ENCODE assay signal across 17 mouse cellular contexts in genomic region chr13:58960321-58960720, GRCm38 (mm10).
"Had no signal": no experiment of that assay in that cellular context is flagged by ENCODE, and none has a peak within 500 bp of the region (broad histone marks: within the 10 kb centered on the region; RNA-seq: fewer than 3 reads in every experiment).

No protein-coding gene starts in this region.

- H3K4me2 ChIP-seq: neural tube, embryonic 12.5 days; neural tube, embryonic 13.5 days; neural tube, embryonic 15.5 days; stomach, embryonic 15.5 days had no signal

- DNase-seq: retina, postnatal 1 day; right cerebral cortex, adult 18-20 months; right cerebral cortex, postnatal 14 days; right cerebral cortex, postnatal 25 days; right cerebral cortex, postnatal 4 days; spleen, adult 18-20 months; thymus, adult 18-20 months; thymus, adult 2 months; thymus, postnatal 14 days; thymus, postnatal 25 days; thymus, postnatal 36 days; thymus, postnatal 4 days had no signal

- H3K9ac ChIP-seq: neural tube, embryonic 12.5 days; neural tube, embryonic 13.5 days; neural tube, embryonic 15.5 days; stomach, embryonic 15.5 days had no signal

- H3K9me3 ChIP-seq: neural tube, embryonic 12.5 days; neural tube, embryonic 13.5 days; neural tube, embryonic 15.5 days; stomach, embryonic 15.5 days had no signal

- H3K4me3 ChIP-seq: neural tube, embryonic 12.5 days; neural tube, embryonic 13.5 days; neural tube, embryonic 15.5 days; stomach, embryonic 15.5 days had no signal

- H3K36me3 ChIP-seq: neural tube, embryonic 12.5 days; neural tube, embryonic 13.5 days; neural tube, embryonic 15.5 days; stomach, embryonic 15.5 days had no signal

- H3K27ac ChIP-seq: neural tube, embryonic 12.5 days; neural tube, embryonic 13.5 days; neural tube, embryonic 15.5 days; stomach, embryonic 15.5 days; stomach, postnatal 0 days had no signal

- H3K27me3 ChIP-seq: neural tube, embryonic 12.5 days; neural tube, embryonic 13.5 days; neural tube, embryonic 15.5 days; stomach, embryonic 15.5 days had no signal

- H3K4me1 ChIP-seq: stomach, embryonic 15.5 days had no signal
